Mouse (Mus musculus): ENCODE results near the gene Trpm8.

Gene Trpm8

GRCm38 (mm10) chr1:88432601-88433000 lies 155.1 kb downstream of the Trpm8 start:
- DNase-seq (ENCODE audit: low spot score), result no peak

- DNase-seq (ENCODE audit: low spot score), result no peak
Observed at GRCm38 (mm10) chr1:88433096-88433883, 155.8 kb downstream of the Trpm8 start.

GRCm38 (mm10) chr1:88434057-88434456 lies 156.6 kb downstream of the Trpm8 start:
- no peak for DNase-seq (ENCODE audit: low spot score)

- DNase-seq (ENCODE audit: low spot score), result no peak
Observed at GRCm38 (mm10) chr1:88437206-88438126, 160.0 kb downstream of the Trpm8 start.
